Mouse (Mus musculus): ENCODE measurements around the gene Lingo4. TPM values are rescaled to one million over a fixed set of nuclear protein-coding genes. Genes with fewer than 3 reads are reported as not detected.
A peak's percentile ranks its signal among the peaks of the same experiment; 100 is the strongest.

Lingo4 gene
- under 1 TPM; 0.25 to 0.28 TPM for total RNA-seq (2021)
- long read RNA-seq, experiment 1, result 0 reads
- long read RNA-seq, experiment 2, result 0 reads

DNA sequence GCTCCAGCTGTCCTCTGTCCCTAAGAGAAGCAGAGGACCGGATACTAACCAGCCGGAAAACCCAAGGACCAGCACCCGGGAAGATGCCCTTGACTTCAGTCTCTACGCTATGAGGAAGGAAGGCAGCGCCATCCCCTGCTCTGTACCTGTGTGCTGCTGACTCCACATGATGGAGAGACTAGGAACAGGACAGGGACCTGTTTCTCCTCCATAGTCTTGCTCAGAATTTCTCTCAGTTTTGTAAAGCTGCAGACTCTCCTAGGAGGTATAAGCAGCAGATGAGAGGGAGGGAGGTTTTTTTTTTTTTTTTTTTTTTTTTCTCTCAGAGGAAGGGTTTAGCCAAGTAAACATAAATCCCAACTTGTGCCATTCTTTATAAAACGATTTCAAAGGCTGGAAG is at the start of gene Lingo4:
Gene Lingo4, plus strand, starts transcription at position 301 of the 400 bp plus-strand sequence.
- DNase-seq (ENCODE audit: low spot score), result no peak

DNA sequence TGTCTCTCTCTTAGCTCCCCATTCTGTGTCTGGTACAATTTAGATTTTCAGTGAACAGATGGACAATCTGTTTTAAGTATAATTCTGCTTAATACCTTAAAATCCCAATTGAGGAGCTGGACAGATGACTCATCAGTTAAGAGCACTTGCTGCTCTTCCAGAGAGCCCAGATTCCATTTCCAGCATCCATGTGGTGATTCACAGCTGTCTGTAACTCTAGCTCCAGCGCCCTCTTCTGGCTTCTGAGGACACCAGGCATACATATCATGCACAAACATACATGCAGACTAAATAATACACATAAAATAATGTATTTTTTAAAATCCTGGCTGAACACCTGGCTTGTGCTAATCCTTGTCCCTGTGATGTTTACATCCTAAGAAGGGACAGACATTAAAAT is 37.5 kb upstream of the Lingo4 start:
- peak; percentile 24 for DNase-seq (ENCODE audit: low spot score)

DNA sequence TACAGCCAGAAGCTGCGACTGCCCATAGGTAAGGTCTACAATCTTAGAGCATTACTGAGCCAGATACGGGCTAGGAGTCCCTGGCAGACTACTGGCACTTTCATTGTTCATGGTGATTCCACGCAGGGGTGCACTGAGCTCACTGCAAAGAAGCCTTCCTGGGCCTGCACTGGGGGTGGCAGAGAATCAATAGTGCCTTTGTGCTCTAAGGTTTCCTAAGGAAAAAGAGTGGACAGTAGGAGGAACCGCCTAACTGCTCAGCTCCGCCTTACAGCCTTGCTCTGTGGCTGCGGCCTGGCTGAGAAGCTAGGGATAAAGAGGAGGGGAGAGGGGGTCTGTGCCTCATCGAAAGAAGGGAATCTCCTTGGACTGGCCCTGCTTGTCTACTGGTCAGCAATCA is 36.2 kb upstream of the Lingo4 start, which contains the start of gene C2cd4d:
Gene C2cd4d, plus strand, starts transcription at position 301 of the 400 bp plus-strand sequence.
- DNase-seq (ENCODE audit: low spot score), result no peak

DNA sequence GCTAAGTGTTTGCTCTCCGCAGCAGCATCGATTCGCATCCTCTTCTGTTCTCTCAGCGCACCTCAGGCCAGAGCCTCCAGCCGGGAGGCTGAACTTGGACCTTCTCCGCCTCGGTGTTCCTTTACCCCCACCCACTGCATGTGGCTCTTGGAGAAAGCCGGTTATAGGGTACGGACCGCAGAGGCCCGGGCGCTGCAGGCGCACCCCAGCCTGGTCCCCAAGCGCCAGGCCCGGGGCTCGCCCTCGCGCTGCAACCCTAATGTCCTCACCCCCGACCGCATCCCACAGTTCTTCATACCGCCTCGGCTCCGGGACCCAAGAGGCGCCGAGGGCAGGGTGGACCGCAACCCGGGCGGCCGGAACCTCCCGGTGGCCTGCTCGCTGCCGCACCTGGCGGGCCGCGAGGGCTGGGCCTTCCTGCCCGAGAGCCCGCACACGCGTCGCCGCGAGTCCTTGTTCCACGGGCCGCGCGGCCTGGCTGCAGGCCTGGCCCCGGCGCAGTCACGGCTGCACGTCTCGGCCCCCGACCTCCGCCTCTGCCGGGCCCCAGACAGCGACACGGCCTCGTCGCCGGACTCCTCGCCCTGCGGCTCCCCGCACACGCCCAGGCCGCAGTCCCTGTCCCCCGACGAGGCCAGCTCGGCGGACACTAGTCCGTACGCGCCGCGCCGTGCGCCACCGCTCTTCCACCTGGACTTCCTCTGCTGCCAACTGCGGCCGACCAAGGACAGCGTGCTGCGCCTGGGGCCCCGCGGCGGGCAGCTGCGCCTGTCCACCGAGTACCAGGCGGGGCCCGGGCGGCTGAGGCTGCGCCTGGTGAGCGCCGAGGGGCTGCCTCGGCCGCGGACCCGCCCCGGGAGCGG is 34.8 kb upstream of the Lingo4 start:
- DNase-seq (ENCODE audit: low spot score), result peak; percentile 28

DNA sequence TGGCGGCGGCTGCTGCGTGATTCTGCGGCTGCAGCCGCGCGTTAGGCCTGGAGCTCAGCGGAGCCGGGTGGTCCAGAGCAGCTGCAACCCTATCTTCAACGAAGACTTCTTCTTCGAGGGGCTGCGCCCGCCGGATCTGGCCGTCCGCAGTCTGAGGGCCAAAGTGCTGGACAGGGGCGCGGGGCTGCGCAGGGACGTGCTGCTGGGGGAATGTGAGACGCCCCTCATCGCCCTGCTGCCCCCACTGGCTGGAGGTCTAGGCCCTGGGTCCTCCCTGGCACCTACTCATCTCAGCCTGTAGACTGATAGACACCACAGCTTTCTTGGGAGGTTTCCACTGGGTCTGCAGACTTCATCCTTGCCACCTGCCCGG is 34.2 kb upstream of the Lingo4 start:
- no peak for DNase-seq (ENCODE audit: low spot score)

DNA sequence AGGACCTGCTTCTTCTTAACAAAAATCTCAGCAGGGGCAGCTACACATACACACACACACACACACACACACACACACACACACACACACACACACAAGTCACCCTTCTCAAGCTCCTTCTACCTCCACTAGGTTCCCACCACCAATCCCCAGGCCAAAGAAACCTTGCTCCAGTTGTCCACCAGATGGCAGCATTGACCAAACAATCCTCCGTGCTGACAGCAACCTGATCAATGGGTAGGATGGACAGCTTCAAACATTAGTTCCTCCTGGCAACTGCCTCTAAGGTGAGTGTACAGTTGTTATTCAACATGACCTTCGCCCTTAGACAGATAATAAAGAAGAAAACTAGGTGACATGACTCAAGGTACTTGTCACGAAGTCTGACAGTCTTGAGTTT is 31.6 kb upstream of the Lingo4 start:
- DNase-seq (ENCODE audit: low spot score), result peak; percentile 81

DNA sequence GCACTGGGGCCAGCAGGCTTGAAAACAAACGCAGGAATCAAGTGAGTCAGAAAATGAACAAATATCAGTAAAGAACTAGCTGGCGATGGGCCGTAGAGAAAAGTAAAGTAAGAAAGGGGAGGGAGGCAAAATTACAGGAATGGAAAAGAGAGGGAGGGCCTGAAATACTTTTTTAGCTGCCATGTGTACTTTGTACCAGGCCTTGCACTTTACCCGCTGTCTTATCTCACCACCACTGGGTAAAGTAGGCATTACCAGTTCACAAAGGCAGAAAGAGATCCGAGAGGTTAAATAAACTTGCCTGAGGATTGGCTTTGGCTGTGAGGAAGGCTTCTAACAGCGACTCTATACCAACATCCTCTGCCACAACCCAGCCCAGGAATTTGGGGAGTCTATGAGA is 30.8 kb upstream of the Lingo4 start:
- no peak for DNase-seq (ENCODE audit: low spot score)

DNA sequence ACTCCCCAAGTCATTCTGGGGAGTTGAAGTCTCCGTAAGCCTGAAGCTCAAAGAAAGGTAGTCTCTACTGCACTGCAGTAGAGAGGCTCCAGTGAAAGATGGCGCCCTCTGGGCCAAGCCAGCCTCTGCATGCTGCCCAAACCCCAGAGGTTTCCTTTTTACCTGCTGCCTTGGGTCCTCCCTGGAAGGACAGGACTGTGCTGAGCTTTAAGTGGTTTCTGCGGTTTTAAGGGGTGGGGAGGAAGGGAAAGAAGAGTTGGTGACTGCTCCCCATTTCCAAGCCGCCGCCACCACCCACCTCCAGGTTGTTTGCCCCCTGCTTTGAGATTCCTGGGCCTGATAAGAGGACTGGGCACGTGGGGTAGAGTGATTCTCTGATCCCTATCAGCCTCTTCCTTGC is 29.7 kb upstream of the Lingo4 start:
- no peak for DNase-seq (ENCODE audit: low spot score)

DNA sequence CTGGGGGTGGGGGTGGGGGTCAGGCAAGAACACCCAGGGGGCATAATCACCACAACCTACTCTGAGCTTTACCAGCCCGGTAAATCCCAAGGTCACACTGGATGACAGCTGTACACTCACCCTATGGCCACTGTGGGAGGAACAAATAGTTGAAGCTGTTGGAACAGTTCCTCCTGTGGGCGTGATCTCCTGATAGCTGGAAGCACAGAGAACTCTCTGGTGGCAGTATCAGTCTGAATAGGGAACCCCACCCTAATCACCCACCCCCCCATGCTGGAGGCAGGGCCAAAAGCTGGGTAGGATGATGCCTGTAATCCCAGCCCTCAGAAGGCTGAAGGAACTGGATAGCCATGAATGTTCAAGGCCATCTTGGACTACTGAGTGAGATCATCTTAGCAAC is 28.6 kb upstream of the Lingo4 start:
- no peak for DNase-seq (ENCODE audit: low spot score)

DNA sequence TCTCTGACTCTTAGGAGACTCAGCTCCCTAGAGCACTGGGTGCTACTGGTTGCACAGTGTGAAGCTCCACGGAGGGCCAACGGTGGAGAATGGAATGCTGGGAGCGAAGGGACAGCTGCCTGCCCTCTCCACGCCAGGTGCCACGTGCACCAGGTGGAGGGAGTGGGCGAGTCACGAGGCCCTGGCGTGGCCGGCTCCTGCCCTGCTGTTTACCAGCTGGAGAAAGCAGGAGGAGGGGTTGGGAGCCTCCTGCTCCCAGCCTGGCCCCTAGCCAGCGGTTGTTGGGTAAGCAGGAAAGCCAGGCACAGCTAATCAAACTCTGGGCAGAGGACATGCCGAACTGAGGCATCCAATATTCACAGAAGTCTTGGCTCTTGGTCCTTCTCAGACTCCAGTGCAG is 26.7 kb upstream of the Lingo4 start:
- peak; percentile 86 for DNase-seq (ENCODE audit: low spot score)

DNA sequence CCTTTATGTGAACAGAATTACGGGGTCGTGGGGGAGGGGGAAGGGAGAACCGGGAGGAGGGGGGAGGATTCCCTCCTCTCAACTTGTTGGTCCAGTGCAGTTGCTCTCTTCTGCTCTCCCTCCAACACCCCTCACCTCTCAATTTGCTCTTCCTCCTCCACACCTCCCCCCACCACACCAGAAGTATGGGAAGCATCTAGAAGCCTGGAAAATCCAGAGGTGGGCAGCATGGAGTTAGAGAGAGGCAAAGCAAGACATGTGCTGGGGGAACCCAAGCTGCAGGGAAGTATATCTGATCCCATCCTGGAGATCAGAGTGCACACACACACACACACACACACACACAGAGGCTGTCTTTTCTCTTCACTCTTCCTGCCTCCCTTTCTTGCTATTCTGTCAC is 26.3 kb upstream of the Lingo4 start:
- DNase-seq (ENCODE audit: low spot score), result peak; percentile 14

DNA sequence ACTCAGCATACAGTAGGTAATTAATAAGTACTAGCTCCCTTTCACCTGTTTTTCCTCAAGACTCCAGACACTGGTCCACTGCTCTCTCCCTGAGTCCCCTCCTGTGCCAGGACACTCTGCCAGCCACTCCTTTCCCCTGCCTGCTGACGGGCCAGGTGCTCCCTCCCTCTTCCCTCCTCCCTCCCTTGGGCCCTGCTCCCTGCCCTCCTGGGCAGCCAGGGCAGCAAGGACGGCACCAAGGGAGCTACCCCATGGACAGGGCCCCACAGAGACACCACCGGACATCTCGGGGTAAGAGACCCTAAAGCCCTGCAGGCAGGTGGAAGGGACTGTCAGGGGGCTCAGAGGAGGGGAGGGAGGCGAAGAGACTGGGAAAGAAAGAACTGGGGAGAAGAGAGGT is 25.7 kb upstream of the Lingo4 start, which contains the start of gene Rorc:
Gene Rorc, plus strand, starts transcription at position 154 of the 400 bp plus-strand sequence.
- DNase-seq (ENCODE audit: low spot score), result peak; percentile 76

DNA sequence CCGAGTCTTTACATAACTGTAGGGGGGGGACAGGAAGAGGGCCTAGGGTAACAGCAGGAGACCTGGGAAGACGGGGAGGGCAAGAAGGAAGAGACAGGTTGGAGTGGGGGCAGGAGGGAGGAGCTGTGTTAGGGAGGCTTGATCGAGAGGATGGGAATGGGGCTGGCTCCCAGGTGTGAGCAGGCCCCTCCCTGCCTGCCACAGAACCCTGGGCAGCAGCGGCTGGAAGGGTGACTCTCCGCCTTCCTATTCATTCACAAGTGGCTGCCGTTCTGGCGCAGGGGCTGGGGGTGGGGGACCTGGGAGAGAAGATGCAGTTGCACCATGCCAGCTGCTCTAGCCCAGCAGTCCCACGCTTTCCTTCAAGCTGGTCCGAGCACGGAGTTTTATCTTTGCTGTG is 25.2 kb upstream of the Lingo4 start:
- peak; percentile 19 for DNase-seq (ENCODE audit: low spot score)

DNA sequence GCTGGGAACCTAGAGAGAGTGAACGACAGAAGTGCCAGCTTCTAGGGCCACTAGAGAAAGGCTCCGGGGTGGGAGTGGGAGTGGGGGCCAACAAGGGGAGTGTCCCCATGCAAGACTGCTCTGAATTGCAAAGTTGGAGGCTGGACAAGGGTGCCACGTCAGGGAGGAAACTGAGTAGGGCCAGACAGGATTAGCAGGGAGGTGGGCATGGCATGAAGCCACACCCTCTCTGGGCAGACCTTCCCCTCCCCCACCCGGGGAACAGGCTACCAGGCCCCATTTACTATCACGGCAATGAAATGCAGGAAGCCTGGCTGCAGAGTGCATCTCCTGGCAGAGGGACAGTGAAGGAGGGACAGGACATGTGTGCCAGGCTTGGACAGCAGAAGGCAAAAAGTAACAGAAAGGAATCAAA is 24.7 kb upstream of the Lingo4 start:
- peak; percentile 81 for DNase-seq (ENCODE audit: low spot score)

DNA sequence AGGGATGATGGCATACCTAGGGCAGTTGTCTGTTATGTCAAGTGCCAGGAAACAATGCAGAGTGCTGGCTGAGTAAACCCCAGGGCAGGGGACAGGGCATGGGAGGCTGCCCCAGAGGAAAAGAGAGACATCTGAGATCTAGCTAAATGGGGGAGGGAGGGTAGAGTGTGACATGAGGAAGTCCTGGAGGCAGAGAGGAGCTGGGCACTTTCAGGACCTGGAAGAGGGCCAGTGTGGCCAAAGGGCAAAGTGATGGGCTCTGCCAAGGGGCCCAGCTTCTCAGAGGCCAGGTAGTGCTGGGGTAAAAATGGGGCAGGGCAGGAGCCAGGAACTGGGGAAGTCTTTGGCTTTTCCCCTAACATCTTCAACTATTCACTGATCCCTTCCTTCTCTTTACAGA is 23.7 kb upstream of the Lingo4 start:
- DNase-seq (ENCODE audit: low spot score), result peak; percentile 47

DNA sequence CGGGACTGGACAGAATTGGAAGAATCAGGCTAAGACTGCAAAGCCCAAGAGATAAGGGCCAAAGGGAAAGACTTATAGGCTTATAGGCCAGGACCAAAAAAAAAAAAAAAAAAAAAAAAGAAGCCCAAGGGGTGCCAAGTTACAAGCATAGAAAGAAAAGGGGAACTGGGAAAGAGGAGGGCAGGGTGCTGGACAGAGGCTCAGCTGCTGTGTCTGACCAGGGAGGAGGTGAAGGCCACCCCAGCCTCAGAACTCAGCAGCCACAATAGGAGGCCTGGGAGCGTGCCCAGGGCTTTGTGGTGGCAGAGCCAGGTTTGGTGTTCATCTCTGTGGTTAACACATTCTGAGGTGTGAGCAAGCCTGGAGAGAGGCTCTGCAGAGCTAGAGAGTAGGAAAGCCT is 23.2 kb upstream of the Lingo4 start:
- no peak for DNase-seq (ENCODE audit: low spot score)

DNA sequence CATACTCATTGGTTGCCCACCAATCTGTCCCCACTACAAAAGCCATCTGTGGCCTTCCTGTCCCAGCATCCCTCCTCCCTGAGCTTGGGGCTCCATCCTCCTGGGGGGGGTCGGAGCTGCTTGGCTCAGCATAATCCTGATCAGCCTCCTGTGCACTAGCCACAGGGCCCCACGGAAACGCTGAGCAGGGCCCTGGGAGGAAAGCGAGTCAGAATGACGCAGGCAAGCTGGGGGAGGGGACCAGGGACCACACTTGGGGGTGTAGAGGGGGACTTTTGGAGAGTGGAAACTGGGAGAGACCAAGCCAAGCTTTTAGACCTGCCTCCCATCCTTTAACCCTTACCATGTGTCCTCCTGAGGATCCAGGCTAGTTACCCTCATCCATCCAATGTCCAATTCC is 22.5 kb upstream of the Lingo4 start:
- no peak for DNase-seq (ENCODE audit: low spot score)

DNA sequence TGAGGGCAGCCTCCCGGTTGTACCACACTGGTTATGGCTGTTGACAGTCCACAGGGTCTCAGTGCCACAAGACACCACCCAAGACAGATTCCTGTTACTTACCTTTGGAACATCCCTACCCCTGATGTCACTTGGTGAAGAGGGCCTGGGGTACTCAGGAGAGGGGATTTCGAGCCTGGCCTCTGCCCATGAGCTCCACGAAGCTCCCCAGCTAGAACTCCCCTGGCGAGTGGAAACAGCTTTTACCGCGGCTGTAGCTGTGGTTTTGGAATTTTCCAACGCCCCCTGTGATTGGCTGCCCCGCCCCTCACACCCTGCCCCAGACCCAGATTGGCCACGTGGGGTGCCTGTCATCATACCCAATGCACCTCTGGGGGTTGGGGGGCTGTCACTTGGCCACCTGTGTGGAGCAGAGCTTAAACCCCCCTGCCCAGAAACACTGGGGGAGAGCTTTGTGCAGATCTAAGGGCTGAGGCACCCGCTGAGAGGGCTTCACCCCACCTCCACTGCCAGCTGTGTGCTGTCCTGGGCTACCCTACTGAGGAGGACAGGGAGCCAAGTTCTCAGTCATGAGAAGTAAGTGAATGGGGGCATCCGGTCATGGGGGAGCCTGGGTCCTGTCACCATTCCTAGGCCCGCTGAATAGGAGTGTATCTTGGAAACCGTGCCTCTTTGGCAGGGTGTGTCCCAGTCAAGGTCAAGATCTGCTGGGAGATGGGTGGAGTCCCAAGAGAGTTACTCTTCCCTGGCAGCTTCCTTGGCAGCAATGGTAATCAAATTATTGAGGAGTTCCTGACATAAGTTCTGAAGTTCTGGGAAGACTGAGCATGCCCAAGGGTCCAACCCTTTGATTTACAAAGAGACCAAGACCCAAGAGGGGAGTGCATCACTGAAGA is 21.0 kb upstream of the Lingo4 start:
- DNase-seq (ENCODE audit: low spot score), result no peak

DNA sequence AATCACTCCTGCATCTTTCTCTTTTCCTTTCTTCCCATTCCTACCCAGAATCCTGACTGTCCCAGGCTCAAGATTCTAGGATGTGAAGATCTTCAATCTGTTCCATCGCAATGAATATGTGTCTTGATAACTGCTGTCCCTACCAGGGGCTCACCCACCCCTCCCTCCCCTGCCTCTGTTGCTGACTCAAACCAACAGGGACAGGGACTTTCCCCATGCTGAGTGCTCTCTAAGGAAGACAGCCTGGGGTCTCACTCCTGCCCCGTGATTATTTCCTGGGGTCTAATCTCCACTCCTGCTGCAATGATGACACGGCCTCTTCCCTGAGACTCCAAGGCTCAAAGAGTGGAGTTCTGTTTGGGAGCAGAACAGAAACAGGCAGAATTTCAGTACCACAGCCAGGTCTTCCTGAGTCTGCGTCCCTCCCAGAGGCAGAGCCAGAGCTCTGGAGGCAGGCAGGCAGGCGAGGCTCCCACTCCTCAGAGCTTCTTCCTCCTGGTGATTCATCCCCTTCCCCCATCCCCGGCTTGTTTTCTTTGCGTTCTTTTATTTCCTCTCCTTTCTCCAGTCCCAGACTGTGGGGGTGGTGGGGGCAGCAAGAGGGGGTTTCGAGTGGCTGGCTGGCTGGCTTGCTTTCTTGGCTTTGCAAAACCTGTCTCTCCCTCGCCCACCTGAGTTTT is 18.3 kb upstream of the Lingo4 start:
- no peak for DNase-seq (ENCODE audit: low spot score)

DNA sequence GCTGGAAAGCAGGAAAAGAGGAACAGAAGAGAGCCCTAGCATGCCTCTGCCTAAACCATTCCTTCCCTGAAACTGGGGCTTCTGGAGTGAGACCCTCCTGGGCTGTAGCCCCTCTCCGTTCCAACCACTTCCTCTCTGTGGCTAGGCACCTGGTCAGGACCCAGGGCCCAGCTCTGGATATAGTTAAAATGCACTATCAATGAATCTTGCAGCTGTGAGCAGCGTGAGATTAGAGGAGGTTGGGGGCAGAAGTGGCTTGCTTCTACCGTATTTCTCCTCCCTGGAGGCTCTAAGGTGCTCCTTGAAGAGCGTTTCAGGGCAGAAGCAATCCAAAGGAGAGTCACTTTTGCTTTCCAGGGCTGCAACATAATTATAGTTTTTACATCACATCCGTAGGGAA is 16.0 kb upstream of the Lingo4 start:
- DNase-seq (ENCODE audit: low spot score), result no peak

DNA sequence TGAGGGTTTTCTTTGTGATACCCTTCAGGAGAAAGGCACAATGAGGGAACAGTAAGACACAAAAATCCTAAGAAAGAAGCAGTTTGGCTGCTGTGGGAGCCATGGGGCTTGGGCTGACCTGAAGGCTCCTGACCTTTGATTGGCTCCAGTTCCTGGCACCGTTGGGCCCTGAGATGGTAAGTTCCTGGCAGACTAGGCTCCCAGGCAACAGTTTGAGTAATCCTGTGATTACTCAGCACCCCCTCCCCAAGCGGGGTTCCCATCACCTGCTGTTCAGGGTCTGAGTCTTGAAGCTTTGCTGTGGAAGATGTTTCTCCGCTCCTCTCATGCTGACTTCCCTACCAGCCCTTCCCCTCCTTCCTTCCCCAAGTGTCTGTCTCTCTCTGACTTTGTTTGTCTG is 14.8 kb upstream of the Lingo4 start:
- no peak for DNase-seq (ENCODE audit: low spot score)

DNA sequence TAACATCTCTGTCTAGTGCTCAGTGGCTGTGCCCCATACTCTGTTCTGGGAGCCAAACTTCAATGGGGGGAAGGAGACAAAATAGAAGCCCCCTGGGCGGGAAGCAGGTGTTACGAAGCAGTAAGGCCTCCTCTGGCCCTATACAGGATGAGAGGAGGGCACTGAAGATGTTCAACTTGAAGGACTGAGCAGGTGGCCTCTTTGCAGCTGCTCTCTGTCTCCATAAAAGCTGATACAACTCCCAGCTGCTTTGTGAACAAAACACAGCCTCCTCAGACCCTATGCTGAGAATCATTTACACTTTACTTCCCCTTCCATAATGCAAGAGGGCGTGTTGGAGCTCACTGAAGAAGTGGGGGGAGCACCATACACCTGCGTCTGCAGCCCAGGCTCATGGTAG is 11.6 kb upstream of the Lingo4 start:
- no peak for DNase-seq (ENCODE audit: low spot score)

Data from gastrocnemius, adult 18-20 months (tissue).